Mouse (Mus musculus): ENCODE results near the gene Gm20503. TPM values are rescaled to one million over a fixed set of nuclear protein-coding genes. Genes with fewer than 3 reads are reported as not detected.
A peak's percentile ranks its signal among the peaks of the same experiment; 100 is the strongest.

Gm20503 gene
- total and polyA plus RNA-seq, 3 experiments: 0.13 to 0.70 TPM; not detected in 1

- peaks cover 10 to 49% of the 10 kb centered on the region in 2 experiments for H3K4me1 ChIP-seq (ENCODE audit: control insufficient read depth in 1 of 2, insufficient read depth in 2 of 2)
- in situ Hi-C loops (cut with MboI; ENCODE audit: low pct_ligation_motif_present, low pct_unique_long_range_greater_than_20kb, low sequenced_read_pairs): no loop called here
Measured at GRCm38 (mm10) chr4:58989303-58989898, 13.6 kb upstream of the Gm20503 start.

DNA sequence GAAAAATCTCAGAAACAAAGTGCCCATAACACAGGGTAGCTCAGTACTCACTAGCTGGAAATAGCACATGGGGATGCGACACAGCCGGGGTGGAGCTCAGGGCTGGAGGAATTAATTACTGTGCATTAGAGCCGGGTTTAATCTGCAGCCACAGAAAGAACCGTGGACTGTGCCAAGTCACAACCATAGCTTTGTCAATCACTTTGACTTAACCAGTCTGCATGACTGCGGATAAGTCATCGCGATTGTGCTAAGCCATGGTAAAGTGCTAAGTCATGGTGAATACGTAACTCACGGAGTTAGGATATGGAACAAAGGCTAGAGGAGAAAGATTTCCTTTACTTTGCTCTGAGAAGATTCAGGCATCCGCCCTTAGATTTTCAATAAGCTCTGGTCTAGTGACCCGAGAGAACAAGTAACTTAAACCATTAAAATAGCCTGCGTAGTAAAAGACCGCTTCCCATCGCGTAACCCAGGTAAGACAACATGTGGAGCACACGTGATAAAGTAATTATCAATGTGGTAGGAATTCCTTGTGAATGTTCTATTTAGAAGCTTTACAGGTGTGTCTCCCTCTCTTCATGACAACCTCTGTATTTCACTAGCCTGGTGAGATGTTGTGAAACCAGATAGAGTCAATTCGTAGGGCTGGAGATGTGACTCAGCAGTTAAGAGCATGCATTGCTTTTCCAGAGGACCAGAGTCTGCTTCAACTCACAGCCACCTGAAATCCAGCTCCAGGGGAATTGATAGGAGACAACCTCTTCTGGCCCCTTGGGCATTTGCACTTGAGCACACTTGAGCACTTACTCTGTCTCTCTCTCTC is 12.2 kb upstream of the Gm20503 start:
- Histone ChIP-seq H3K9me3 (replicated peaks; ENCODE audit: low read length) (no peaks in the 10 kb centered on the region), H3K4me3 (replicated peaks in 1 of 3; ENCODE audit: low read depth in 2 of 3, low read length in 2 of 3, poor library complexity in 1 of 3) (no peak overlapping the region), H3K4me2 (ENCODE audit: insufficient read depth, low read depth, poor library complexity, severe bottlenecking) (no peak overlapping the region), H3K9ac (ENCODE audit: insufficient read depth, low read depth) (no peak overlapping the region), H3K36me3 (replicated peaks in 1 of 2; ENCODE audit: control insufficient read depth in 1 of 2, insufficient read depth in 1 of 2, low read length in 1 of 2) (no peaks in the 10 kb centered on the region), H3K4me1 (ENCODE audit: control insufficient read depth in 1 of 2, insufficient read depth in 2 of 2) (peaks cover 8 to 52% of the 10 kb centered on the region in 2 experiments; a peak in 3 of 4 replicates), H3K27ac (ENCODE audit: insufficient read depth, low read depth) (no peak overlapping the region), H3K27me3 (replicated peaks) (no peaks in the 10 kb centered on the region), H3K79me2 (replicated peaks; ENCODE audit: control insufficient read depth, extremely low read depth, insufficient read depth, poor library complexity, severe bottlenecking) (no peaks in the 10 kb centered on the region)
- DNase-seq (ENCODE audit: extremely low read depth): no peak
- in situ Hi-C loops (cut with MboI; ENCODE audit: low pct_ligation_motif_present, low pct_unique_long_range_greater_than_20kb, low sequenced_read_pairs): loop anchor here (10.0 kb wide), 1 partner anchor 54 kb away; no protein-coding TSS in a partner anchor
- no peak for TF ChIP-seq CHD1 (IDR thresholded peaks at IDR 0.05; ENCODE audit: low read depth, low read length)
- TF ChIP-seq SIN3A (IDR thresholded peaks at IDR 0.05; ENCODE audit: low read length): no peak
- no peak for TF ChIP-seq BHLHE40 (IDR thresholded peaks at IDR 0.05; ENCODE audit: low read depth, low read length)
- no peak for TF ChIP-seq MEF2A (IDR thresholded peaks at IDR 0.05; ENCODE audit: borderline replicate concordance, low read depth, low read length)
- TF ChIP-seq TBP (conservative IDR thresholded peaks at IDR 0.05; ENCODE audit: low read depth, low read length): no peak
- TF ChIP-seq JUND (conservative IDR thresholded peaks at IDR 0.05; ENCODE audit: low read depth, low read length): no peak
- TF ChIP-seq GABPA (IDR thresholded peaks at IDR 0.05; ENCODE audit: insufficient replicate concordance, low read depth, low read length): no peak
- TF ChIP-seq ZNF384 (IDR thresholded peaks at IDR 0.05; ENCODE audit: low read depth, low read length): no peak
- no peak for TF ChIP-seq E2F4 (IDR thresholded peaks at IDR 0.05; ENCODE audit: insufficient replicate concordance, low read depth, low read length)
- dilution Hi-C loops (cut with MboI; ENCODE audit: extremely low pct_ligation_motif_present, extremely low pct_unique_long_range_greater_than_20kb, low sequenced_read_pairs): no loop called here

More at GRCm38 (mm10) chr4:58989303-58989898, 13.6 kb upstream of the Gm20503 start:
- Histone ChIP-seq H3K4me3 (replicated peaks in 1 of 3; ENCODE audit: low read depth in 2 of 3, low read length in 2 of 3, poor library complexity in 1 of 3) (no peak overlapping the region), H3K79me2 (replicated peaks; ENCODE audit: control insufficient read depth, extremely low read depth, insufficient read depth, poor library complexity, severe bottlenecking) (no peaks in the 10 kb centered on the region), H3K9me3 (replicated peaks; ENCODE audit: low read length) (no peaks in the 10 kb centered on the region), H3K9ac (ENCODE audit: insufficient read depth, low read depth) (no peak overlapping the region), H3K4me2 (ENCODE audit: insufficient read depth, low read depth, poor library complexity, severe bottlenecking) (no peak overlapping the region), H3K36me3 (replicated peaks in 1 of 2; ENCODE audit: control insufficient read depth in 1 of 2, insufficient read depth in 1 of 2, low read length in 1 of 2) (no peaks in the 10 kb centered on the region), H3K27me3 (replicated peaks) (no peaks in the 10 kb centered on the region), H3K27ac (ENCODE audit: insufficient read depth, low read depth) (no peak overlapping the region)
- no peak for DNase-seq (ENCODE audit: extremely low read depth)
- dilution Hi-C loops (cut with MboI; ENCODE audit: extremely low pct_ligation_motif_present, extremely low pct_unique_long_range_greater_than_20kb, low sequenced_read_pairs): no loop called here
- TF ChIP-seq TCF12 (IDR thresholded peaks at IDR 0.05; ENCODE audit: low read depth, low read length): 0 out of 2 replicates have a peak, but pooled peaks have one; percentile 12
- peak; percentile 49; the same call in 1 of the 2 replicates for TF ChIP-seq ETS1 (conservative IDR thresholded peaks at IDR 0.05; ENCODE audit: low read depth, low read length)
- peak; percentile 69 for TF ChIP-seq EP300 (IDR thresholded peaks at IDR 0.05; ENCODE audit: low read length)
- no peak for TF ChIP-seq ZKSCAN1 (IDR thresholded peaks at IDR 0.05; ENCODE audit: borderline replicate concordance, low read depth, low read length)
- TF ChIP-seq BHLHE40 (IDR thresholded peaks at IDR 0.05; ENCODE audit: low read depth, low read length): peak; percentile 60

Data from CH12.LX (cell line).